ENCODE assay signal across 8 mouse cellular contexts in genomic region chr16:44254698-44255097, GRCm38 (mm10).
DNase-seq lines count a peak whose midpoint lies in the region; ATAC-seq lines count a peak whose summit lies in the region.

No protein-coding gene starts in this region.

- no peaks in the 10 kb centered on the region for H3K36me3 ChIP-seq in heart, embryonic 12.5 days
- H3K36me3 ChIP-seq in intestine, embryonic 15.5 days = no peaks in the 10 kb centered on the region

- H3K4me2 ChIP-seq in heart, embryonic 12.5 days = no peak overlapping the region
- H3K4me2 ChIP-seq in intestine, embryonic 15.5 days (replicated peaks) = no peak overlapping the region

- H3K27me3 ChIP-seq in heart, embryonic 12.5 days (replicated peaks) = 0 out of 2 replicates have a peak, but pooled peaks cover 7% of the 10 kb centered on the region
- no peaks in the 10 kb centered on the region for H3K27me3 ChIP-seq in intestine, embryonic 15.5 days (replicated peaks)

- H3K4me3 ChIP-seq in heart, embryonic 12.5 days = no peak overlapping the region
- H3K4me3 ChIP-seq in intestine, embryonic 15.5 days (replicated peaks) = no peak overlapping the region

- WGBS in heart, embryonic 12.5 days = 73% methylated on average over 7 of the region's 7 CpGs
- WGBS in intestine, embryonic 15.5 days = 55% methylated on average over 7 of the region's 7 CpGs

- H3K27ac ChIP-seq in heart, embryonic 12.5 days (ENCODE audit: poor library complexity, severe bottlenecking) = no peak overlapping the region
- no peak overlapping the region; the same call in 1 of the 2 replicates for H3K27ac ChIP-seq in intestine, embryonic 15.5 days

- H3K9me3 ChIP-seq in heart, embryonic 12.5 days (replicated peaks) = no peaks in the 10 kb centered on the region
- no peaks in the 10 kb centered on the region for H3K9me3 ChIP-seq in intestine, embryonic 15.5 days

- ATAC-seq in heart, embryonic 12.5 days (ENCODE audit: insufficient number of reproducible peaks, low FRiP score) = no peak
- ATAC-seq in intestine, embryonic 15.5 days = peak; percentile 89
- no peak for ATAC-seq in monocyte, adult 5-6 weeks (replicated peaks; ENCODE audit: insufficient number of reproducible peaks, low FRiP score, low TSS enrichment, poor library complexity, severe bottlenecking)

- H3K4me1 ChIP-seq in heart, embryonic 12.5 days (replicated peaks) = no peaks in the 10 kb centered on the region; the same call in 1 of the 2 replicates
- no peaks in the 10 kb centered on the region for H3K4me1 ChIP-seq in intestine, embryonic 15.5 days (replicated peaks)

- DNase-seq in heart, adult 18-20 months = peak; percentile 68 to 76
- peak; percentile 26 for DNase-seq in 3134 (ENCODE audit: extremely low read depth, insufficient read length, low spot score)
- peak; percentile 96 to 97 for DNase-seq in cerebellum, postnatal 10 days
- peak; percentile 57 for DNase-seq in right cerebral cortex, postnatal 14 days
- DNase-seq in T-cell, adult 2 months (ENCODE audit: low spot score) = no peak

- no peak overlapping the region for H3K9ac ChIP-seq in heart, embryonic 12.5 days
- no peak overlapping the region for H3K9ac ChIP-seq in intestine, embryonic 15.5 days
